Mouse (Mus musculus): ENCODE data around the gene Yif1a. TPM values are rescaled to one million over a fixed set of nuclear protein-coding genes. Genes with fewer than 3 reads are reported as not detected.
A peak's percentile ranks its signal among the peaks of the same experiment; 100 is the strongest.

Gene Yif1a
- total RNA-seq, 2 experiments from 2014 or later: 56.4 to 75.3 TPM

- DNase-seq (ENCODE audit: low spot score in 2 of 2): no peak
These were observed 21.5 kb downstream of the Yif1a start for GRCm38 (mm10) chr19:5109659-5110453.

- no peak for DNase-seq (ENCODE audit: low spot score in 2 of 2)
These were observed 25.4 kb downstream of the Yif1a start for GRCm38 (mm10) chr19:5113783-5114182.

- DNase-seq (ENCODE audit: low spot score in 2 of 2): peak; percentile 91
These were observed 29.4 kb downstream of the Yif1a start for GRCm38 (mm10) chr19:5117494-5118383.

- no peak for DNase-seq (ENCODE audit: low spot score in 2 of 2)
These were observed 30.0 kb downstream of the Yif1a start, which contains the start of gene Klc2 for GRCm38 (mm10) chr19:5118384-5118698. Gene Klc2, minus strand, starts transcription at chr19:5118560.

- no peak for DNase-seq (ENCODE audit: low spot score in 2 of 2)
These were observed 34.2 kb downstream of the Yif1a start for GRCm38 (mm10) chr19:5122492-5122891.

GRCm38 (mm10) chr19:5123241-5123640 is 34.9 kb downstream of the Yif1a start:
- DNase-seq (ENCODE audit: low spot score in 2 of 2): no peak

GRCm38 (mm10) chr19:5124055-5124614 is 35.8 kb downstream of the Yif1a start:
- no peak for DNase-seq (ENCODE audit: low spot score in 2 of 2)

- no peak for DNase-seq (ENCODE audit: low spot score in 2 of 2)
These were observed 41.4 kb downstream of the Yif1a start for GRCm38 (mm10) chr19:5129770-5130169.

- no peak for DNase-seq (ENCODE audit: low spot score in 2 of 2)
These were observed 42.9 kb downstream of the Yif1a start for GRCm38 (mm10) chr19:5131237-5131636.

GRCm38 (mm10) chr19:5139640-5140039 is 51.3 kb downstream of the Yif1a start:
- peak; percentile 50 to 52 for DNase-seq (ENCODE audit: low spot score in 2 of 2)

Other genes with a start within 250 kb of the Yif1a start
- gene Ccs, start 249.2 kb upstream of the Yif1a start, total RNA-seq (2021): 100 to 1,000 TPM in 1 of 2 experiments, 10 to 100 TPM in 1; 94.4 to 109 TPM
- gene Ccdc87, start 249.2 kb upstream of the Yif1a start, total RNA-seq (2021): under 1 TPM in 1 of 2 experiments, not detected in 1; 0.13 TPM
- 100 to 1,000 TPM; 318 to 345 TPM for gene Ctsf, start 233.4 kb upstream of the Yif1a start, total RNA-seq (2021)
- 1 to 10 TPM in 1 of 2 experiments, under 1 TPM in 1; 0.73 to 1.5 TPM for gene Actn3, start 210.6 kb upstream of the Yif1a start, total RNA-seq (2021)
- 10 to 100 TPM; 16.9 to 20.5 TPM for gene Zdhhc24, start 209.9 kb upstream of the Yif1a start, total RNA-seq (2021)
- gene Bbs1, start 181.9 kb upstream of the Yif1a start, total RNA-seq (2021): 1 to 10 TPM; 5.1 to 8.9 TPM
- gene Dpp3, start 160.3 kb upstream of the Yif1a start, total RNA-seq (2021): 10 to 100 TPM; 51.4 to 86.6 TPM
- 1 to 10 TPM; 6.8 to 8.9 TPM for gene Peli3, start 145.4 kb upstream of the Yif1a start, total RNA-seq (2021)
- 10 to 100 TPM; 51.3 to 59.1 TPM for gene Mrpl11, start 126.4 kb upstream of the Yif1a start, total RNA-seq (2021)
- gene Npas4, start 98.2 kb upstream of the Yif1a start, total RNA-seq (2021): under 1 TPM; 0.35 to 0.46 TPM
- 1 to 10 TPM; 2.9 to 4.5 TPM for gene Slc29a2, start 64.7 kb upstream of the Yif1a start, total RNA-seq (2021)
- gene B4gat1, start 49.7 kb upstream of the Yif1a start, total RNA-seq (2021): 10 to 100 TPM; 25.9 to 31.8 TPM
- gene AC124502.3, start 49.6 kb upstream of the Yif1a start, total RNA-seq (2021): 1 to 10 TPM in 1 of 2 experiments, under 1 TPM in 1; 0.73 to 1.5 TPM
- 10 to 100 TPM; 28.4 to 29.3 TPM for gene Brms1, start 47.2 kb upstream of the Yif1a start, total RNA-seq (2021)
- 1 to 10 TPM; 3.4 to 4.2 TPM for gene Rin1, start 38.1 kb upstream of the Yif1a start, total RNA-seq (2021)
- gene Cd248, start 20.5 kb upstream of the Yif1a start, total RNA-seq (2021): 10 to 100 TPM in 1 of 2 experiments, 1 to 10 TPM in 1; 7.3 to 16.2 TPM
- 1 to 10 TPM; 1.4 to 1.5 TPM for gene Tmem151a, start 3.0 kb upstream of the Yif1a start, total RNA-seq (2021)
- gene Cnih2, start 10.0 kb downstream of the Yif1a start, total RNA-seq (2021): 1 to 10 TPM; 1.9 to 2.3 TPM
- 100 to 1,000 TPM; 179 to 194 TPM for gene Rab1b, start 18.5 kb downstream of the Yif1a start, total RNA-seq (2021)
- 10 to 100 TPM; 49.2 to 49.8 TPM for gene Klc2, start 30.0 kb downstream of the Yif1a start, total RNA-seq (2021)
- gene Pacs1, start 184.6 kb downstream of the Yif1a start, total RNA-seq (2021): 10 to 100 TPM; 15.1 to 20.7 TPM
- gene Sf3b2, start 206.9 kb downstream of the Yif1a start, total RNA-seq (2021): 100 to 1,000 TPM; 139 to 173 TPM
- gene Gal3st3, start 209.8 kb downstream of the Yif1a start, total RNA-seq (2021): under 1 TPM; 0.13 to 0.29 TPM
- not detected for gene Catsper1, start 247.2 kb downstream of the Yif1a start, total RNA-seq (2021)

Measured in adrenal gland, adult 18-20 months (tissue).